Mouse (Mus musculus): Measurements from ENCODE around the gene Duxbl3. TPM values are rescaled to one million over a fixed set of nuclear protein-coding genes. Genes with fewer than 3 reads are reported as not detected.

The Duxbl3 gene
- polyA plus RNA-seq, 1 experiment from 2014 or later: 2.8 TPM

GRCm38 (mm10) chr14:26306032-26306431, 48.3 kb downstream of the Duxbl3 start:
- H3K9ac ChIP-seq (ENCODE audit: low read depth, low read length): no peak overlapping the region
- no peaks in the 10 kb centered on the region for H3K36me3 ChIP-seq (ENCODE audit: control insufficient read depth, insufficient read depth, low read length)
- no peaks in the 10 kb centered on the region for H3K4me1 ChIP-seq (ENCODE audit: control insufficient read depth, insufficient read depth, low read length)
- WGBS: 37% methylated on average over 2 of the region's 2 CpGs
- H3K4me2 ChIP-seq (ENCODE audit: low read length): no peak overlapping the region
- H3K9me3 ChIP-seq (replicated peaks; ENCODE audit: control insufficient read depth, low read length, poor library complexity, severe bottlenecking): no peaks in the 10 kb centered on the region
- no peak overlapping the region for H3K4me3 ChIP-seq (ENCODE audit: low read depth, low read length)
- H3K27ac ChIP-seq (ENCODE audit: low read length): no peak overlapping the region
- H3K27me3 ChIP-seq (ENCODE audit: control insufficient read depth, insufficient read depth, low read depth, low read length): no peaks in the 10 kb centered on the region
- no peak for ATAC-seq

DNA sequence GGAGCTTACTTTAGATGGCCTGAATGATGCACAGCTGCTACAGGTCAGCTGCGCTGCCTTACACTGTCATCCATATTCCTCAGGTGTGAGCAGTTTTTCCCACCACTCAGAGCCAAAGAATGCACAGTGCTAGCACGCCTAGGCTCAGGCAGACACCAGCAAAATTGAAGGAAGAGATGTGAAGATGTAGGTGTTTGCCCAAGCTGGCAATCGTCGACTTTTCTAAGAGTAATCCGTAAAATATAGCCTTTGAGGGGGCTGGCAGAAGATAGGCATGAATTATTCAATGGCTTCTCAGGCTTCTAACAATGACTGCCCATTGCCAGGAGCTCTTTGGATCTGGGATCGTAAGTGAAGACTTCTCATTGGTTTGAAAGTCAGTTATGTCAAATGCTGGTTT, 51.1 kb downstream of the Duxbl3 start:
- WGBS: 70% methylated on average over 6 of the region's 6 CpGs

GRCm38 (mm10) chr14:26309511-26309910, 51.7 kb downstream of the Duxbl3 start:
- Histone ChIP-seq H3K4me3 (ENCODE audit: low read depth, low read length) (no peak overlapping the region), H3K4me1 (ENCODE audit: control insufficient read depth, insufficient read depth, low read length) (no peaks in the 10 kb centered on the region), H3K9me3 (replicated peaks; ENCODE audit: control insufficient read depth, low read length, poor library complexity, severe bottlenecking) (no peaks in the 10 kb centered on the region), H3K27me3 (ENCODE audit: control insufficient read depth, insufficient read depth, low read depth, low read length) (no peaks in the 10 kb centered on the region), H3K36me3 (ENCODE audit: control insufficient read depth, insufficient read depth, low read length) (no peaks in the 10 kb centered on the region), H3K27ac (ENCODE audit: low read length) (no peak overlapping the region), H3K4me2 (ENCODE audit: low read length) (no peak overlapping the region), H3K9ac (ENCODE audit: low read depth, low read length) (no peak overlapping the region)
- no peak for ATAC-seq
- 88% methylated on average over 1 of the region's 1 CpGs for WGBS

More for the DNA sequence above, 51.1 kb downstream of the Duxbl3 start:
- H3K9ac ChIP-seq (ENCODE audit: low read depth, low read length): no peak overlapping the region
- H3K36me3 ChIP-seq (ENCODE audit: control insufficient read depth, insufficient read depth, low read length): no peaks in the 10 kb centered on the region
- H3K27ac ChIP-seq (ENCODE audit: low read length): no peak overlapping the region
- H3K4me2 ChIP-seq (ENCODE audit: low read length): no peak overlapping the region
- no peaks in the 10 kb centered on the region for H3K9me3 ChIP-seq (replicated peaks; ENCODE audit: control insufficient read depth, low read length, poor library complexity, severe bottlenecking)
- no peaks in the 10 kb centered on the region for H3K27me3 ChIP-seq (ENCODE audit: control insufficient read depth, insufficient read depth, low read depth, low read length)
- no peak overlapping the region for H3K4me3 ChIP-seq (ENCODE audit: low read depth, low read length)
- no peak for ATAC-seq
- H3K4me1 ChIP-seq (ENCODE audit: control insufficient read depth, insufficient read depth, low read length): no peaks in the 10 kb centered on the region

GRCm38 (mm10) chr14:26316246-26316730, 58.5 kb downstream of the Duxbl3 start:
- Histone ChIP-seq H3K4me1 (ENCODE audit: control insufficient read depth, insufficient read depth, low read length) (no peaks in the 10 kb centered on the region), H3K27ac (ENCODE audit: low read length) (no peak overlapping the region), H3K9me3 (replicated peaks; ENCODE audit: control insufficient read depth, low read length, poor library complexity, severe bottlenecking) (no peaks in the 10 kb centered on the region), H3K4me2 (ENCODE audit: low read length) (no peak overlapping the region), H3K9ac (ENCODE audit: low read depth, low read length) (no peak overlapping the region), H3K27me3 (ENCODE audit: control insufficient read depth, insufficient read depth, low read depth, low read length) (no peaks in the 10 kb centered on the region), H3K36me3 (ENCODE audit: control insufficient read depth, insufficient read depth, low read length) (no peaks in the 10 kb centered on the region), H3K4me3 (ENCODE audit: low read depth, low read length) (no peak overlapping the region)
- no peak for ATAC-seq
- WGBS: 80% methylated on average over 3 of the region's 3 CpGs

Other genes starting within 250 kb of the Duxbl3 start
- gene Gm9780, start 215.3 kb upstream of the Duxbl3 start, polyA plus RNA-seq (2015; fragmentation: Nextera tagmentation; extraction: Ambion mirVana): 6.8 and 9.3 TPM in 2 replicates
- gene Tmem254c, start 190.6 kb upstream of the Duxbl3 start, polyA plus RNA-seq (2015; fragmentation: Nextera tagmentation; extraction: Ambion mirVana): 18.6 and 24.9 TPM in 2 replicates
- not detected in 2 replicates for gene Cphx2, start 176.4 kb upstream of the Duxbl3 start, polyA plus RNA-seq (2015; fragmentation: Nextera tagmentation; extraction: Ambion mirVana)
- not detected in 2 replicates for gene Cphx3, start 175.7 kb upstream of the Duxbl3 start, polyA plus RNA-seq (2015; fragmentation: Nextera tagmentation; extraction: Ambion mirVana)
- gene Duxbl2, start 139.6 kb upstream of the Duxbl3 start, polyA plus RNA-seq (2015; fragmentation: Nextera tagmentation; extraction: Ambion mirVana): 1.9 TPM in 1 of 2 replicates, not detected in the other
- gene Plac9b, start 75.5 kb upstream of the Duxbl3 start, polyA plus RNA-seq (2015; fragmentation: Nextera tagmentation; extraction: Ambion mirVana): 5.9 and 6.9 TPM in 2 replicates
- 31.1 and 31.9 TPM in 2 replicates for gene Tmem254b, start 50.9 kb upstream of the Duxbl3 start, polyA plus RNA-seq (2015; fragmentation: Nextera tagmentation; extraction: Ambion mirVana)

Data from midbrain, embryonic 16.5 days (tissue).